Mouse (Mus musculus): ENCODE data around the gene Shroom3. TPM values are rescaled to one million over a fixed set of nuclear protein-coding genes. Genes with fewer than 3 reads are reported as not detected.

The Shroom3 gene
- polyA plus RNA-seq, 1 experiment from 2014 or later = 5.1 TPM

DNA sequence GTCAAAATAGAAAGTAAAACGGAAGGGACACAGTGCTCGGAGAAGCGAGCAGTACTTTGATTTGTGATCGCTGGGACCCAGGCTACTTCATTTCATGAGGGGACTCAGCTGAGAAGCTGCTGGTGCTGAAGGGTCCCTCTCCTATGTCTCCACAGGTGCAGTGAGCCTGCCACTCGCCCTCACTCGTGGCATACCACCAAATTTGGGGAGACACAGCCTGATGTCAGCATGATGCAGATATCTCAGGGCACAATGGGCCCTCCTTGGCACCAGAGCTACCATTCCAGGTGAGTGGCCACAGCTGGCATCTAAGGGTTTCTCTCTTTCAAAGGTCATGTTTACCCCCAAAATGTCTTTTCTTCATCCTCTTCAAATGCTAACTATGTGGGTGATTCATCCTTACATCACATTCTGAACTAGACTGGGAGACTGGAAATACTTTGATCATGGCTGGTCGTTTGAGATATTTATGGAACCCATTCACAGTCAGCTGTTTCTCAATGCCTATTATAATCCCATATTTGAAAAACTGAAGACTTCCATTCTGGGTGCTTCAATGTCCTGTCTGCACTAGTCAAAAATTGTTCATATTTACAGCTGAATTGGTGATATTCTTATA lies 250.5 kb downstream of the Shroom3 start:
- Histone ChIP-seq H3K4me3 (ENCODE audit: low read depth, low read length) (no peak overlapping the region), H3K4me1 (ENCODE audit: control insufficient read depth, insufficient read depth, low read length) (0 out of 2 replicates have a peak, but pooled peaks cover 10% of the 10 kb centered on the region), H3K36me3 (ENCODE audit: control insufficient read depth, insufficient read depth, low read length) (no peaks in the 10 kb centered on the region; the same call in 1 of the 2 replicates), H3K4me2 (ENCODE audit: low read depth) (no peak overlapping the region), H3K27me3 (ENCODE audit: control insufficient read depth, insufficient read depth, low read length) (no peaks in the 10 kb centered on the region), H3K9me3 (ENCODE audit: control insufficient read depth, low read length) (no peaks in the 10 kb centered on the region), H3K27ac (ENCODE audit: low read depth, low read length) (no peak overlapping the region), H3K9ac (ENCODE audit: low read length) (no peak overlapping the region)
- DNase-seq (ENCODE audit: low spot score) (no peak), ATAC-seq (ENCODE audit: insufficient read depth, low FRiP score, low TSS enrichment) (no peak)
- 89% methylated on average over 7 of the region's 7 CpGs for WGBS

DNA sequence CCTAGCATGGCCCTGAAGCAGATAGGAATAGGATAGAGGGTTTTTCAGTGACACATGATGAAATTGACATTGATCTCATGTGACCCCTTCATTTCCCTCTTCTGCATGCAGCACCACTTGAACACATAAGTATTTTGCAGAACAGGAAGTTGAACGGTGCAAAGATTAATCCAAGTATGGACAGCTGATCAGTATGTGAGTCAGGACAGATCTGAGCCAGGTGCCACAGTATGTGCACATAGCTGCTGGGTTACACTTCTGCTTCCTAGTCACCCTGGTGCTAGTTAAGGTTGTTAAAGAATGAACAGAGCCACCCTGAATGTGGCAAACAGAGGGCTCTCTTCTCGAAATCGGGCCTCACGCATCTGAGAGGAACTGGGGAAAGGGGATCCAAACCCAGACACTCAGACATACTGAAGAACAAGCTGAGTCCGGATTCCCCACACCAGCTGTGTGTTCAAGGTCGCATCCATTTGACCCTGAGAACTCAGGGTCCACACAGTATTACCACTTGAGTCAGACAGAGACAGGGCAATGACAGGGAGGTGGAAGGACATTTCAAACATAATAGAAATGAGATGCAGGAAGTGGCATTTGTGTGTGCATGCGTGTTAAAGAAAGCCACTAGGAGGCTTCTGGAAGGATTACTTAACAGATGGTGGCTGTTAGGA lies 251.2 kb downstream of the Shroom3 start:
- Histone ChIP-seq H3K36me3 (ENCODE audit: control insufficient read depth, insufficient read depth, low read length) (no peaks in the 10 kb centered on the region; the same call in 1 of the 2 replicates), H3K4me3 (ENCODE audit: low read depth, low read length) (no peak overlapping the region), H3K9me3 (ENCODE audit: control insufficient read depth, low read length) (no peaks in the 10 kb centered on the region), H3K4me1 (ENCODE audit: control insufficient read depth, insufficient read depth, low read length) (0 out of 2 replicates have a peak, but pooled peaks cover 10% of the 10 kb centered on the region), H3K4me2 (ENCODE audit: low read depth) (no peak overlapping the region), H3K27ac (ENCODE audit: low read depth, low read length) (no peak overlapping the region), H3K9ac (ENCODE audit: low read length) (no peak overlapping the region), H3K27me3 (ENCODE audit: control insufficient read depth, insufficient read depth, low read length) (no peaks in the 10 kb centered on the region)
- DNase-seq (ENCODE audit: low spot score) = no peak
- WGBS = 88% methylated on average over 7 of the region's 7 CpGs
- ATAC-seq (ENCODE audit: insufficient read depth, low FRiP score, low TSS enrichment) = no peak

DNA sequence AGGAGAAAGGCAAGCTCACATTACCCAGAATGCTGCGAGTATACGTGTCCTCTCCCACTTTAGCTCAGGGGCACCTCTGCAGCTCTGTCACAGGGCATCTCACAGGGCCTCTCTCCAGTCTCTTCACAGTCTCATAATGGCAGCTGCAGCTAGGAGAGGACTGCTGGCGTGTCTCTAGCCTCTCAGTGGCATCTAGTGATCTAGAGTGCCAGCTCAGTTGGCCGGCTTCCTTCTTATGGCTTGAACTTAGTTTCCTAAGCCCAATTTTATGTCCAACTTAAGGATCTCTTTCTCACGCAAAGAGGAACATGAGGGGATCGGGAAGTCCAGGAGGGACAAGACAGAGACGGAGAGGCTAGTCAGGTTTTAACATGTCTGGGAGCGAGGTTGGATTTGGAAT lies 252.6 kb downstream of the Shroom3 start:
- H3K4me1 ChIP-seq (ENCODE audit: control insufficient read depth, insufficient read depth, low read length) = 0 out of 2 replicates have a peak, but pooled peaks cover 10% of the 10 kb centered on the region
- H3K9me3 ChIP-seq (ENCODE audit: control insufficient read depth, low read length) = peaks cover 2% of the 10 kb centered on the region; the same call in 1 of the 2 replicates
- H3K9ac ChIP-seq (ENCODE audit: low read length) = no peak overlapping the region
- no peaks in the 10 kb centered on the region for H3K27me3 ChIP-seq (ENCODE audit: control insufficient read depth, insufficient read depth, low read length)
- H3K36me3 ChIP-seq (ENCODE audit: control insufficient read depth, insufficient read depth, low read length) = peaks cover 10% of the 10 kb centered on the region
- no peak overlapping the region for H3K27ac ChIP-seq (ENCODE audit: low read depth, low read length)
- no peak for ATAC-seq (ENCODE audit: insufficient read depth, low FRiP score, low TSS enrichment)
- 81% methylated on average over 8 of the region's 8 CpGs for WGBS
- DNase-seq (ENCODE audit: low spot score) = no peak
- no peak overlapping the region for H3K4me2 ChIP-seq (ENCODE audit: low read depth)
- no peak overlapping the region for H3K4me3 ChIP-seq (ENCODE audit: low read depth, low read length)

DNA sequence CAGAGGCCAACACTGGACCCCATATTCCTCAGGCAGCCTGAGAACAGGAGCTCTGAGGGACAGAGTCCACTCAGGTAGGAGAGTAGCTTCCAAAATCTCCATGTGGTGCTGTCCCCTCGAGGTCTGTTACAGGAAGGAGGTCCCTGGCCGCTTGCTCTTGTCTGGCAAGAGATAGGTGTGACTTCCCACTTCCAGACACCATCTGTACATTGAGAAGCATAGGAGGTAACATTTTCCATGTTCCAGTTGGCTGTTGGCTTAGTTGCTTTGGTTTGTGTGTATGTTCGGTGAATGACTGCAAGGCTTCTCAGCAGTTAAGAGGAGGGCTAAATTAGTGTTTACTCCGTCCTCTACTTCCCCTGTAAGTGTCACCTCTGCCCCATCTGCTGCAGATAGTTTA lies 254.5 kb downstream of the Shroom3 start:
- 91% methylated on average over 4 of the region's 4 CpGs for WGBS
- no peak for ATAC-seq (ENCODE audit: insufficient read depth, low FRiP score, low TSS enrichment)
- no peak overlapping the region for H3K4me3 ChIP-seq (ENCODE audit: low read depth, low read length)
- H3K36me3 ChIP-seq (ENCODE audit: control insufficient read depth, insufficient read depth, low read length) = peaks cover 28% of the 10 kb centered on the region
- peaks cover 20% of the 10 kb centered on the region for H3K9me3 ChIP-seq (ENCODE audit: control insufficient read depth, low read length)
- no peak overlapping the region for H3K27ac ChIP-seq (ENCODE audit: low read depth, low read length)
- no peak overlapping the region for H3K4me2 ChIP-seq (ENCODE audit: low read depth)
- 0 out of 2 replicates have a peak, but pooled peaks cover 1% of the 10 kb centered on the region for H3K4me1 ChIP-seq (ENCODE audit: control insufficient read depth, insufficient read depth, low read length)
- no peak overlapping the region for H3K9ac ChIP-seq (ENCODE audit: low read length)
- H3K27me3 ChIP-seq (ENCODE audit: control insufficient read depth, insufficient read depth, low read length) = no peaks in the 10 kb centered on the region
- DNase-seq (ENCODE audit: low spot score) = no peak

DNA sequence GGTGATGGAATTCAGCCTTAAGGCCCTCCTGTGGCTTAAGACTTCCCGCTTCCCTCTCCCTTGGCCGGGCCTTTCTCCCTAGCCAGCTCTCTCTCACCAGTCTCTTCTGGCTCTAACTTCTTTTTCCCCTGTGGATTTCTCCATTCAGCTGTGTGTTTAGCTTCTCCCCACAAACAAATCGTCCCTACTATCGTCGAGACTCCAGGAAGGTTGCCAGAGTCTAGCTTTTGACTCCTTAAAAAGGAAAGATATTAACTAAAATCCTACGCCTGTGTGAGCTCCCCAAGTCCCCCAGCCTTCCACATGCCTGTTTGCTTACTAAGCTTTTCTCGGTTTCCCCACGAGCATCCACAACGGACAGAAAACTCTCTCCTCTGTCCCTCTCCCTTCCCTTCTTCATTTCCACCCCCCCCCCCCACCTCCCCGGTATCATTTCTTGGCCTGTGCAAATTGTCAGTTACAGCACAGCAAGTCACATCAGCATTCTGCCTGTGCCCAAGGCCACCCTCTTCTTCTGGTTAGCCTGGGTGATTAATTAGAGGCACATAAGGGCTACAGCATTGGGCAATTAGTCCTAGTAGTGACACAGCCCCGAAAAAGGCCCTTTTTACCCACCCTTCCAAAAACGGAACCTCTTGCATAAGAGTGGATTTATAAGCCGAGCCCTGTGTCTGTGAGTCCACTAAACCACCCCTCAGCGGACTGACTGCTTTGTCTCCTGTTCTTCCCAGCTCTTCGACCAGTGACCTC lies 256.2 kb downstream of the Shroom3 start:
- no peaks in the 10 kb centered on the region for H3K27me3 ChIP-seq (ENCODE audit: control insufficient read depth, insufficient read depth, low read length)
- H3K4me1 ChIP-seq (ENCODE audit: control insufficient read depth, insufficient read depth, low read length) = no peaks in the 10 kb centered on the region
- no peak overlapping the region for H3K4me2 ChIP-seq (ENCODE audit: low read depth)
- H3K4me3 ChIP-seq (ENCODE audit: low read depth, low read length) = no peak overlapping the region
- 93% methylated on average over 15 of the region's 15 CpGs for WGBS
- ATAC-seq (ENCODE audit: insufficient read depth, low FRiP score, low TSS enrichment) (no peak), DNase-seq (ENCODE audit: low spot score) (no peak)
- peaks cover 22% of the 10 kb centered on the region for H3K9me3 ChIP-seq (ENCODE audit: control insufficient read depth, low read length)
- H3K27ac ChIP-seq (ENCODE audit: low read depth, low read length) = no peak overlapping the region
- no peak overlapping the region for H3K9ac ChIP-seq (ENCODE audit: low read length)
- H3K36me3 ChIP-seq (ENCODE audit: control insufficient read depth, insufficient read depth, low read length) = peaks cover 34% of the 10 kb centered on the region

DNA sequence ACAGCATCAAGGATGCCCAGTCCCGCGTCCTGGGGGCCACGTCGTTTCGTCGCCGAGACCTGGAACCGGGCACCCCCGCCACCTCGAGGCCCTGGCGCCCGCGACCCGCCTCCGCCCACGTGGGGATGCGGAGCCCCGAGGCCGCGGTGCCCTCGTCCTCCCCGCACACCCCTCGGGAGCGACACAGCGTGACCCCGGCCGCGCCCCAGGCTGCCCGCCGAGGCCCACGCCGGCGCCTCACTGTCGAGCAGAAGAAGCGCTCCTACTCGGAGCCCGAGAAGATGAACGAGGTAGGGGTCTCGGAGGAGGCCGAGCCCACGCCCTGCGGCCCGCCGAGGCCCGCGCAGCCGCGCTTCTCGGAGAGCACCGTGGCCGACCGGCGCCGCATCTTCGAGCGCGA lies 258.9 kb downstream of the Shroom3 start:
- DNase-seq (ENCODE audit: low spot score) (no peak), ATAC-seq (ENCODE audit: insufficient read depth, low FRiP score, low TSS enrichment) (no peak)
- Histone ChIP-seq H3K27me3 (ENCODE audit: control insufficient read depth, insufficient read depth, low read length) (no peaks in the 10 kb centered on the region), H3K36me3 (ENCODE audit: control insufficient read depth, insufficient read depth, low read length) (peaks cover 34% of the 10 kb centered on the region), H3K9ac (ENCODE audit: low read length) (no peak overlapping the region), H3K4me2 (ENCODE audit: low read depth) (no peak overlapping the region), H3K9me3 (ENCODE audit: control insufficient read depth, low read length) (peaks cover 22% of the 10 kb centered on the region), H3K4me1 (ENCODE audit: control insufficient read depth, insufficient read depth, low read length) (no peaks in the 10 kb centered on the region), H3K4me3 (ENCODE audit: low read depth, low read length) (no peak overlapping the region), H3K27ac (ENCODE audit: low read depth, low read length) (no peak overlapping the region)
- WGBS = 88% methylated on average over 51 of the region's 57 CpGs

DNA sequence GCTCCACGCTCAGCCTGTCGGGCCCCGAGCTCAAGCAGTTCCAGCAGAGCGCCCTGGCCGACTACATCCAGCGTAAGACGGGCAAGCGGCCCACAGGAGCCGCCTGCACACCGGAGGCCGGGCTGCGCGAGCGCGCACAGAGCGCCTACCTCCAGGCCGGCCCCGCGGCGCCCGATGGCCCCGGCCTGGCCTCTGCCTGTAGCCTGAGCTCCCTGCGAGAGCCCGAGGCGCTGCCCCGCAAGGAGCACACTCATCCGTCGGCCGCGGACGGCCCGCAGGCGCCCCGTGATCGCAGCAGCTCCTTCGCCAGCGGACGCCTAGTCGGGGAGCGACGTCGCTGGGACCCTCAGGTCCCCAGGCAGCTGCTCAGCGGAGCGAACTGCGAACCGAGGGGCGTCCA lies 259.3 kb downstream of the Shroom3 start:
- Histone ChIP-seq H3K27ac (ENCODE audit: low read depth, low read length) (no peak overlapping the region), H3K9me3 (ENCODE audit: control insufficient read depth, low read length) (peaks cover 22% of the 10 kb centered on the region), H3K9ac (ENCODE audit: low read length) (no peak overlapping the region), H3K4me2 (ENCODE audit: low read depth) (no peak overlapping the region), H3K36me3 (ENCODE audit: control insufficient read depth, insufficient read depth, low read length) (peaks cover 34% of the 10 kb centered on the region), H3K4me3 (ENCODE audit: low read depth, low read length) (no peak overlapping the region), H3K4me1 (ENCODE audit: control insufficient read depth, insufficient read depth, low read length) (no peaks in the 10 kb centered on the region), H3K27me3 (ENCODE audit: control insufficient read depth, insufficient read depth, low read length) (no peaks in the 10 kb centered on the region)
- no peak for DNase-seq (ENCODE audit: low spot score)
- ATAC-seq (ENCODE audit: insufficient read depth, low FRiP score, low TSS enrichment) = no peak
- WGBS = 91% methylated on average over 41 of the region's 47 CpGs

DNA sequence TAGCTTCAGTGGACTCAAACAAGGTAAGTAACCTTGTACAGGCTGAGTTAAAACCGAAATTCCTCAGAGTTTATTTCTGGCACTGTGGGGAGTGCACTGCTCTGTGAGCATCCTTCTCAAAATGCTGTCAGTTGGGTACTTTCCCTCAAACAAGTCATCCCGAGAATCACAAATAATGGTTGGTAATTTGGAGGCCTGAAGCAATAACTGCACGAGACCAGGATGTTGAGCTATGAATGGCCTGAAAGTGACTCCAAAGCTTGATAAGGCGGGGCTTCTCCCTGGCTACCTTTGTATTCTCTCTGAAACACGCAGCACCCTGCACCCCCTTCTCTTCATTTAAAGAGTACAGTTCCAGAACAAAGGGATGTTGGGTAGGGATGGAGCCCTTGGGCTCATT lies 261.6 kb downstream of the Shroom3 start:
- Histone ChIP-seq H3K9me3 (ENCODE audit: control insufficient read depth, low read length) (peaks cover 22% of the 10 kb centered on the region), H3K4me1 (ENCODE audit: control insufficient read depth, insufficient read depth, low read length) (no peaks in the 10 kb centered on the region; the same call in 1 of the 2 replicates), H3K4me2 (ENCODE audit: low read depth) (no peak overlapping the region), H3K9ac (ENCODE audit: low read length) (no peak overlapping the region), H3K36me3 (ENCODE audit: control insufficient read depth, insufficient read depth, low read length) (peaks cover 34% of the 10 kb centered on the region), H3K27me3 (ENCODE audit: control insufficient read depth, insufficient read depth, low read length) (no peaks in the 10 kb centered on the region), H3K27ac (ENCODE audit: low read depth, low read length) (no peak overlapping the region), H3K4me3 (ENCODE audit: low read depth, low read length) (no peak overlapping the region)
- DNase-seq (ENCODE audit: low spot score) (no peak), ATAC-seq (ENCODE audit: insufficient read depth, low FRiP score, low TSS enrichment) (no peak)
- WGBS = 83% methylated on average over 5 of the region's 5 CpGs
